Mouse (Mus musculus): ENCODE measurements at regions not wholly inside any gene's neighbourhood (a gene's known extent, or its start where the extent isn't known, plus 50 kb on each side); places are given as distances from the start of the nearest gene placed in this dataset.
"Not testable (repeated sequence)": the region's sequence is repeated elsewhere in the genome, so short reads cannot be mapped to it uniquely, and the experiment has no call there.

DNA sequence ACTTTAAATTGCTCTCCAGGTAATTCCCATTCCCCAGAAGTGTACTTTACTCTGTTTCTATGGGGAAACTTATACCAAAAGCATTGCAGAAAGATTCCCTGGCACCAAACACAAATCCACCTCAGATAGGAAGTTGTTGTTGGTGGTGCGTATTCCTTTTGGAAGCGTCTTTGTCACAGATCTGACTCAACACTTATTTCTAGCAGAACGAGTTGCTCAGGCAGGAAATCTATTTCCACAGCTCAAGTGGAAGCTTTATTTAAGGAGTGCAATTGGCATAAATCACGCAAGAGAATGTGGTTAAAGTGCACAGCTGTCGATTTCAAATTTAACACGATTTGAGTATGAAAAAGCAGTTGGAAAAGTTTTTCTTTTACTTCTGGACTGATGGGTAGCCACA lies 436.9 kb upstream of the Ghitm start:
- DNase-seq: no peak

DNA sequence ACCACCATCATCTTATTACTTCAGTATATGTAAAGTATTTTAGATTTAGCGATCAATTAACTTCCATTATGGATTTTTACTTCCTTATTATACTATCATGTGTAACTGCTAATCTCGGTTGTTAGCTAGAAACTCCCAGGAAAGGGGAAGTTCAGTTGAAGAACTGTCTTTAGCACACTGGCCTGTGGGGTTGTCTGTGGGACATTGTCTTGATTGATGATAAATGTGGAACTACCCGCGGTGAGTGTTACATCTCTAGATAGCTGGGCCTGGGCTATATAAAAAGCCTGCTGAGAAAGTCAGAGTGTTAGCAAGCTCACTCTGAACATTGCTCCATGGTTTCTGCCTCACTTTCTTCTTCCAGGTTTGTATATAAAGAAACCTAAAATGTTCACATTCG lies 423.2 kb upstream of the Ghitm start:
- DNase-seq: no peak

DNA sequence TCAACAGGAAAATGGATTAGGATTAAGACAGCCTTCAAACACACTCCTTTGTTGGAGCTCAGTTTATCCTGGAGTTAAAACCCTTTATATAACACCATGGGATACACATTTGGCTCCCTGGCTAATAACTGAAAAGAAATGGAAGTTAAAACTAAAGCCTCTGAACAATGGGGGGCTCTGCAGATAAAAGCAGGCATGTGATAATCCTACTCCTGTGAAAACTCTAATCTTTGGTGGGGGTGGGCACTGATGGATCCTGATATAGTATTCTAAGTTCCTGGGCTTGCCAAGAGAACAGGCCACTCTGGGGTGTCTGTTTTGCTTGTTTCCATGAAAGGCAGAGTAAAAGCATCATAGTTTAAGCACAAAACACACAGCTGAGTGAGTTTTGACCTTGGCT lies 388.5 kb upstream of the Ghitm start:
- no peak for DNase-seq

DNA sequence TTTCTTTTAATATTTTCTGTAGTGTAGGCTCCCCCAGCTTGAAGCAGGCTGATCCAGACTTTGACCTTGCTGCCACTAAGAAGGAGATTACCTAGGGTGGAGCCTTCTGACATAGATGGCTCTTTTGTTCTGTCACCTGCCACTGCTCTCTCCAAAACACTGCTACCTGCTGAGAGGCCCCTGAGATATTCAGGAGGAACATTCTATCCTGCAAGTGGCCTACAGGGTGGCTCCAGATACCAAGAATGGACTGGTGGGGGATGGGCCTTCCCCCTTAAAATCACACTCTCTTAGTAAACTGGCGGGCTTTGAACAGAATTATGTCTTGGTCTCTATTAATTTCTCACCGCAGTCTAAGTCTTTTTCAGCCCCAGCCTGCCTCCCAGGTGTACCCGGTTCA lies 385.6 kb upstream of the Ghitm start:
- not testable (repeated sequence) for DNase-seq

DNA sequence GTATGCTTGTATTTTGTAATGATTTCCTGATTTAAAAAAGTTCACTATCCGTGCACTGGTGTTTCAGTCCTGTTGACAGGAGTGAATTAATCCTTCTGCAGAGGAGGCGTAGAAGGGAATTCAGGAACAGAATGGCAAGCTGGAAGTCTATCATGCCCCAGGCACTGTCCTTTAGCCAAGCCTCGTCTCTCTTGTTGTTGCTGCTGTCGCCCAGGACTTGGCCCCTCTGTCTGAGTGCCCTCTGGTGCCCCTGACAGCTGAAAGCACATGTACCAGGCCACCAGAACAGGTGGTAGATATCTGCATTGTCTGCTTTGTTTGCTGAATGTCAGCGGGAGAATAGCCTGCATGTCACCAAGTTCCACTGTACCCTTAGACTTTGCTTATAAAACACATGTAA lies 370.2 kb upstream of the Ghitm start:
- no peak for DNase-seq

DNA sequence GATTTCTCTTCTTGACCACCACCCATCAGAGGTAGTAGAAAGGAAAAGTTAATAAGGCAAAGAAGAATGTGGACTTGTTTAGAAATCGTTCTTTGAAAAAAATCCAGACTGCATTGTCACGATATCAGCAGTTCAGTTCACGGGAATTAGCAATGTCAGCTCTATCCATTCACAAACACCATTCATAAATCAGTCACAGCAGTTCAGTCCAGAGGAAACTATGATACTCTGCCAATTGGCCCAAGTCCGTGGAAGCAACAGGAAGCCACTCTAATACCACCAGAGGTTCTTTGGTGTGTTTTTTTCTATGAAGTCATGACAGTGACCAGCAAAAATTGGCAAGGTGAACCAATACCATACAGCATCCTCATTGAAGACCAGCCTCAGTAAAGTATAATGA lies 355.6 kb upstream of the Ghitm start:
- DNase-seq: no peak

DNA sequence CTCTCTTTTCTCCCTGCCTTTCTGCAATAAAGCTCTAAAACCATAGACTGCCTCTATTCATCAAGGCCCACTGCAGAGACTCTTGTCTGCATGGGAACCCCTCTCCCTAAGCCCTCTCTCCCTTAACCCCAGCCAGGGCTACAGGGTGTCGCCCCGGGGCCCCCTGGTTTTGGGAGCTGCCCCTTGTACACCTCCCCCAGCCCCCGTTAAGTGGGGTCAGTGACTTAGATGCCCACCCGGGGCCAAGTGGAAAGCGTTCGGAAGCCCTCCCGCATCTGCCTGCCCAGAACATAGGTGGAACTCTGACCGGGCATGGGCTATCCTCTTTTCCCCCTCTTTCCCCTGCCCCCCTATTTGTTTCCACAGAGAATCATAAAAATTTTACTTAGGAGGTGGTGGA lies 350.2 kb upstream of the Ghitm start:
- DNase-seq: no peak

DNA sequence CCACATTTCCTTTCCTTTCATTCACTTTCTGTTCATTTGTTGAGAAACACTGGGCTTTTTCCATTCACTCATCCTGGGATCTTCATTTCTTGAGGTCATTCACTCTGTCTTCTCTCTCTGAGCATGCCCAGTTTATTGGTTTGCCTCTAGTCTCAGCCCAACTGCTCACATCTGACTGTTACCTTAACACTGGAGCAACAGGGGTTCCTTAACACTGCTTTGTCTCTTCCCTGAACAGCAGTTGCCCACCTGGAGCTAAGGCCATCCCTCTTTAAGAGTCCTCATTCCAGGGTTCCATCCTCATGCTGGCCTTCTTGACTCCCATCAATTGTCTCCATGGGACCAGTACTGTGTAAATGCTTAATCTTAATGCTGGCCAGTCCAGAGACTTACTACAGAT lies 342.5 kb upstream of the Ghitm start:
- no peak for DNase-seq

DNA sequence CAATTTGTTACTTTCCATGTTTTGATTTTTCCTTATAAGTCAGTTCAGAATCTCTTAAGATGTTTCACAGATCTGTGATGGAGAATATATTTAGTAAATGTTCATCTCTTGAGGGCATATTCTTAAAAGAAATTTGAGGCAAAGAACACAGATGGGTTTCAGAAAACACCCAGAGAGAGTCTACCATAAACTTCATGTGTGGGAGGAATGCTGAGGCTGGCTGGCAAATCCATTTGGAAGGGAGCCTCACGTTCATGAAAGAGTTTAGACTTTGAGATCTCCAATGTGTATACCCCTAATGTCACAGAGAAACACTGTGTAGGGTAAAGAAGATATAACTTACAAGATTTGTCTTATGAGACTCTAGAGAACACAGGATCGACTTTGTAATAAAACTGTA lies 333.6 kb upstream of the Ghitm start:
- DNase-seq: no peak

DNA sequence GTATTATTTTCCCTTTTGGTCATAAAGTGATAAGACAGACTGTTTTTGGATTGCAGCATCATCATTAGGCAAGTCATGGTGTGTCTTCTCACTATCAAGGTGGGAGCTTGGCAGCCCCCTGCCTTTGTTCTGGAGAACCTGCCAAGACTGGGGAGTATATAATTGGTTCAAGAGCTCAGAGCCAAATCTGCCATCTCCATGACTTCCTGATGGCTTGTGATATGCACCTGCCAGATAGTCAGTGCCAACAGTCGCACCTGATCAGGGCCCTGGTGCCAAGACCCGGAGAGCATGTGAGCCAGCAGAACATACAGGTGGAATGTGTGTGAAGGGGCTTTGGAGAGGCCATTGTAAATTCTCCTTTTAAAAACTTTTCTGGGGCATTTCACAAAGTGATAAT lies 305.8 kb upstream of the Ghitm start:
- no peak for DNase-seq

DNA sequence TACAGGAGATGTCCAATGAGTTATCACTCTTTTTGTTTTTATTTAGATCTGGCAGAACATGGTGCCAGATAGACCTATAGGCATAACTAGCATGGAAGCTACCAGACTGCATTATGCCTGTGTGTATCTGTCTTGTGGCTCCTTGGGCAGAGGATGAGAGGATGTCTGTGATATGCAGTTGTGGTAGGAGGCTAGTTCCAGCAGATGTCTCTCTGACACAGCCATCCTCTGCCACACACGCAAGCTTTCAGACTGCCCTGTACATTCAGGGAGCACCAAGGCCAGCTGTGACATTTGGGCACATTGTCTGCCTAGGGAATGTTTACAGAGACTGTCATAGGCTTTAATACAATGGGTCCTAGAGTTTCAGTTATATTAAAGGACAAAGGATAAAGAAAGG lies 295.6 kb upstream of the Ghitm start:
- DNase-seq: no peak

DNA sequence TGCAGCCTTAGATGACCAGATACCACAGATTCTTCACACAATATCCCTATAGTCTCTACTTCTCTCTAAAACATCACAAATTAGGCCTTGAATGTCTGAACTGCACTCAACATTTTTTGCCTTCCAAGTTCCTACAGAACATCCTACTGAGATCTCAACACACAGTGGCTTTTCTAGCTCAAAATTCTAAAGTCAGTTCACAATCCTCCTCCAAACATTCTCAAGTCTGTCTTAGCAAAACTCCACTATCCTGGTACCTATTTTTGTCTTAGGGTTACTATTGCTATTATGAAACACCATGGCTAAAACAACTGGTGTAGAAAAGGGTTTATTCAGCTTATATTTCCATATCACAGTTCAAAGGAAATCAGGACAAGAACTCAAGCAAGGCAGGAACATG lies 290.4 kb upstream of the Ghitm start:
- no peak for DNase-seq

DNA sequence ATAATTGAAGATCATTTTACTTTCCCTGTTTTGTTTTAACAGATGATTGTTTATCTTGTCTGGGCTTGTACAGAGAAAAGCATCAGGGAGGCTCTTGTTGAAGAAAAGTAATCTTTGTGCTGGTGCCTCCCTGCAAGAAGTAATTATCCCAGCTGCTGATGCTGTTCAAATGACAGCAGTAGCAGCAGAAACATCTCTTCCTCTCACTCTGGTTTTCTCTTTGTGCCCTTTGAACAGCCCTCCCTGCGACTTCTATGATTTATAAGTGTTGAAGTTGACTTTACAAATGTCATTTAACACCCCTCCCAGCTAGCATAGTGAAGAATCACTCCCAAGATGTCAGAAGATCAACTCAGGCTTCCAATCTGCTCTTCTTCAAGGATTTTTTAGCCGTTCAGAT lies 286.5 kb upstream of the Ghitm start:
- no peak for DNase-seq

DNA sequence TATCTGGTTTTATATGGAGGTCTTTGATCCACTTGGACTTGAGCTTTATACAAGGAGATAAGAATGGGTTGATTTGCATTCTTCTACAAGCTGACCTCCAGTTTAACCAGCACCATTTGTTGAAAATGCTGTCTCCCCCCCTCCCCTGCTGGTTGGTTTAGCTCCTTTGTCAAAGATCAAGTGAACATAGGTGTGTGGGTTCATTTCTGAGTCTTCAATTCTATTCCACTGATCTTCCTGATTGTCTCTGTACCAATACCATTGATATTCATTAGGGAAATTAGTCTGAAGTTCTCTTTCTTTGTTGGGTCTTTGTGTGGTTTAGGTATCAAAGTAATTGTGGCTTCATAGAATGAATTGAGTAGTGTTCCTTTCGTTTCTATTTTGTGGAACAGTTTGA lies 277.5 kb upstream of the Ghitm start:
- DNase-seq: not testable (repeated sequence)

DNA sequence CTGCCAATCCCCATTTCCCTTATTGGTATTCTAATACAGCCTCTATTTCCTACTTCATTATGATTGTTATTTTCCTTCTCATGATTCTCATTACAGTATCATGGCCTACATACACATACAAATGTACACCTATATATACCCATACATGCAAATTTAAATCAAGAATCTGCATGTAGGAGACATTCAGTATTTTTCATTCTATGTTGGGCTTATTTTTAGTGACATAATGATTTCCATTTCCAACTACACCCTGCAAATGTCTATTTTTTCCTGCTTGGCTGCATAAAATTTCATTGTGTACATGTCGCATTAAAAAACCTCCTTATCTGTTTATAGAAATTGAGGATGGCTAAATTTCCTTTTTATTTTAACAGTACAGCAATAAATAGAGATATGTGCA lies 236.9 kb upstream of the Ghitm start:
- no peak for DNase-seq

DNA sequence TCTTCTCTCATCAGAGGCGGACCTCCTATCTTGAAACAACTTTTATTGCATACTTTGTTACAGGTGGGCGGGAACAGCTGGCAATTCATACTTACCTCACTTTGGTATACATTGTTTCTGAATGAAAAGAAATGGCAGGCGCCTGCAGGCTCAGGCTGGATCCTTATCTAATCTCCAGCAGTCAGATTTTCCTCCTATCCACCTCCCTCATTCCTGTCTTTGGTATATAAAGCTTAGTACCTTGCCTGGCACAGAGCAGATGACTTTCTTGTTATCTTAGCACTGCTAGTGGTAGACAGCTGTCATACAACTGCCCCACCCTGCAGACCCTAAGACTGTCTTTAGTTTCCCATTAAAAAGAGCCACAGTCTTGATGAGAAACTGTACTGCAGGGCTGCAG lies 226.8 kb upstream of the Ghitm start:
- DNase-seq: no peak

DNA sequence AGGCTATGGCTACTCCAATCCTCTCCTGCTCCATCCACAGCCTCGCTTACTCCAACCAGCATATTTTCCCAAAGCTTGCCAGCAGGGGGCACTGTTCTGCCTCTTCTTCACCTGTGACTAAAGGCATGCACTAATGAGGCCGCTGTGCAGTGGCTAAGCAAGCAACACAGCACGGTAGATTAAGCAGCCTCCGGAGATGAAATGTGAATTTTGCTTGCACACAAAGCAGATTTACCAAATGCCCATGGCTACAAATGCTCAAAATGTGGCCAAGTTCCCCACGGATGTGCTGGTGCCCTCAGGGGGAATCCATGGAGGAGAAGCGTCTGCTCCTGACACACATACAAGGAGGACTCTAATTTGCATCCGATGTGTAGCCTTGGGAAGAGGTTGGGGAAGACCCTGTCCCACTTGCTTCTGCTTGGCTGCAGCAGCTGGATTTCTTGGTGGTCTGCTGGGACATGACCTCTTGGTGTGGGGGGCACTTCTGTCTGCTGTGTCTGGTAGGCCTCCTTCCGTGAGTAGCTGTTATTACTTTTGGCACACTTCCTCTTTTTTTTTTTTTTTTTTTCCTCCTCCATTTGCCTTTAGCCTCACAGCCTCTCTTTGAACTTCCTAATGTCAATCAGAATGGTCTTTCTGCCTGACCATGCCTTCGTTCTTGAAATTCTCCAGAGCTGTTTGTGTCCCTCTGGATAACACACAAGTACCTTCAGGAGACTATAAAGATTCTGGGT lies 221.1 kb upstream of the Ghitm start:
- peak in 1 of 2 experiments; percentile 17 for DNase-seq

DNA sequence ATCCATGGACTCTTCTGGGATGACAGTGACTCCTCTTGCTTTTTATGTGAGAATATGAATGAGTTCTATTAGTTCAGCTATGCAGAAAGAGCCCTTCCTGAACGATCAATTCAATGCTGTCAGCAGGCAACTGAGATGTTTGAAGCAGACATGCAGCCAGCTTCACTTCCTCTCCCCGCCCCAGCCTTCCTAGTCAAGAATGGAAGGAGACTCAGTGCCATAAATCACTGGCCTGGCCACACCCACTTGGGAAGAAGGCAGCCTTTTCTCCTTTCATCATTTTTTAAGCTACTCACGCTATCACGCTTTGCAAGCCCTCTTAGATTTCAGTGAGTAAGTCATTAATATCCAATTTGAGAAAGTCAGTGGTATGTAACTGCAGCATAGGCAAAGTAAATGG lies 188.3 kb upstream of the Ghitm start:
- peak; percentile 13 to 39 for DNase-seq

DNA sequence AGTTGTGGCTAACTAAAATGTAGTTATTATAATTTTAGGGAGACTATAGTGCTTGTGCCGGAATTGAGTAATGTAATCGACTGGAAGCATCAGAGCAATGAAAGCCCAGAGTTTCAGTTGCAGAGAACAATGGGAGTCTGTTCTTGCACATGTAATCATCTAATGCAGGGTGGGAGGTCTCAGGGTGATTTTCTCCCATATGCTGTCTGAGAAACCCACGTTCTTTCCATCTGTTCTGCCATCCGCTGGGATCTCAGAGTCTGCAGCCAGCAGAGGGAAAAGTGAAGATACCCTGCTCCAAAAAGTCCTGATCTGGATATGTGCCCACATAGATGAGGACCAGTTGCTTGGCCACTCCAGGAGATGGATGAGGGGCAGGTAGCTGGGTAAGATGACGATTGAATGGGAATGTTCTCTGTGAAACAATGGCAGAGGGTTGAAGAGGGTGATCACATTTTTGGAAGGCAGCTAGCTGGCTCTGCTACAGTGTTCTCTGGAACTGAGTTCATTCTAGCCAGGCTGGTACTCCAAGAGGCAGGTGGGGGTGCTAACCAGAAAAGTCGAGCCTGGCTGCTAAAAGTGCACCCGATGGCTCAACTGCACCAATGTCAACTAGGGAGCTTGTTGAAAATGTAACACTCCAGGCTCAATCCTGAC lies 180.3 kb upstream of the Ghitm start:
- no peak for DNase-seq

DNA sequence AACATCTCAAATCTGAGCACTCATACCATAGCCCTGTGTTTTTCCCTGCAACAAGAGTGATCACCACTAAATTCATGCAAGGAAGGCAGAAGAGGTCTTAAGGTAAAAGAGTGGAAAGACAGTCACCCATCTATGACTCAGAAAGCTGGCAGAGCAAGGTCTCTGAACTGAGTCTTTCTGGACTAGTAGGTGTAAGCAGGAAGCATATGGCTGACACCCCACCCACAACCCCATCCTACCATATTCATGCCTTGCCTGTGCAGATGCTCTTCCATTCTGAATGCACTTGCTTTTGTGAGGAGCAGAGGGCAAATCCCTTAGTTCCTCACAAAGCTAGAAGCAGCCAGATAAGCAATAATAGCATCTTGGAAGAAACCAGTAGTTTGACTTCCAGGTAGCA lies 178.8 kb upstream of the Ghitm start:
- DNase-seq: no peak

DNA sequence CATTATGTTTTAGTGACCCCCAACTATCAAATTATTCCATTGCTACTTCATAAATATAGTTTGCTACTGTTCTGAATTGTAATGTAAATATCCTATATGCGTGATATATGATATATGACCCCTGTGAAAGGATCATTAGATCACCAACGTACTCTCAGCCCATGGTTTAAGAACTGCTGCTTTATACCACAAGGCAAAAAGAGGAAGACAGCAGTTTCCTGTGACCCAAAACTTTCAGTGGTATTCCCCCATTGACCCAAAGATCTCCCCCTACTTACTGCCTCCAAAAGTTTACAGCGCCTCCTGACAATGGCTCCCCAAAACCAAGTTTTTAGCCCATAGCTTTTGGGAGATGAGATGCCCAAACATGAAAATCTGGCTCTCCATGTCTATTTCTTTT lies 177.8 kb upstream of the Ghitm start:
- DNase-seq: no peak

DNA sequence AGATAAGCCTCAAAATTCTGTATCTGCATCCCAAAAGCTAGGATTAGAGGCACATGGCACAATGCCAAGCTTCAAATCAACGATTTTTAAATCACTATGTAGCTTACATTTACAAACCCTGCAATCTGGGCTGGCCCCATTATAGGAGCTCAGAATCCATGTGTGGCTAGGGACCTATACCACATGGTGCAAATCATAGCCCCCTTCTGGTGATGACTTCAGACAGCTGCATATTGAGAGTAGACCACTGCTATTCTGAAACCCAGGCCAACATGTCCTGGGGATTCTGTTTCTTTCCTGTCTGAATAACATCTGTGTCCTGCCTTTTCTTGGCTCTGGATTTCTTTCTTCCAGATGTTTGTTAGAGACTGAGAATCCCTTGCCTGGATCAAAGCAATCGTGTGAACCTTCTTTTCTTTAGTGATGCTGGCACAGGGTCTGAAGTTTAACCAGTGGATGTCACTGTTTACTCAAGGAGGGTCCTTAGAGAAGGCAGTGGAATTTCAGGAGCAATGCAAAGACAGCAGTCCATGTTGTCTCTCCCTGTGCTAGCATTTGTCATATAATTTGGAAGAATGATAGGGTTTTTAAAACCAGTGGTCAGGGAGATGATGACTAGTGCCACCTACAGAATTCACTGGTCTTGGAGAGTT lies 171.7 kb upstream of the Ghitm start:
- DNase-seq: no peak

DNA sequence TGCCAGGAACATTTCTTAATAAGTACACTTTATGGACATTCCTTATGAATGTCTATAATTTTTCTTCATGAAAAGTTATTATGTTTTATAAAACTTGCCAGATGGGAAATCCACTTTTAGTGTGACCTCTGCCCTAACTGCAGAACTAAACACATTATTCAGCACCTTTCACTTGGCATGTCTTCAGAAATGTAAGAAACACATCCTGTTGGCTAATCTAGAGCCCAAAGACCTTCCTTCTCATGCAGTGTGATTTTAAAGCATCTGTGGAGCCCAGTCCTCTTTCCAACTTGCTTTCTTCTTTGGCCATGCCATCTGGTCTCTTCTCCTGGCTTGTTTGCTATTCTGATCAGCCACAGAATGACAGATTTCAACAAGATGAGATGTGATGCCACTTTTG lies 163.6 kb upstream of the Ghitm start:
- DNase-seq: no peak

DNA sequence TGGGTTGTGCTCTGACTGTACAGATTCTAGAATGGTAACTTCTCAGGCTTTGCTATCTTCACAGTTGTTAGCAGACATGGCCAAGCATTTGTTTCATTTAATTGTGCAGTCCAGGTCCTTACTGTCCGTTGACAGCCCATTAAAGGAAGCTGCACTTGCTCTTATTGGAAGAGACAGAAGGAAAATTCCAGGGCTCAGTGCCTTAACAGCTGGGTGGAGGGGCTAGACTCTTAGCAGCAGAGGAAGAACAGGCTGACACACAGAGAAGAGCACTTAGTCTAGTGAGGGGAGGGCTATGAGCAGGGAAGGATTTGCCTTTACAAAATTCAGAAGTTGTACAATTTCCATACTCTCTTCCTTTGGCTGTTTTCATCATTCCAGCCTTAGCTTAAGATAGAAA lies 161.5 kb upstream of the Ghitm start:
- peak in 1 of 2 experiments; percentile 21 for DNase-seq

Measured in lung, postnatal 4 days (tissue).